Mouse (Mus musculus): Measurements from ENCODE around the gene Eef1e1. TPM values are rescaled to one million over a fixed set of nuclear protein-coding genes. Genes with fewer than 3 reads are reported as not detected.
A peak's percentile ranks its signal among the peaks of the same experiment; 100 is the strongest.
"Not testable (repeated sequence)": the region's sequence is repeated elsewhere in the genome, so short reads cannot be mapped to it uniquely, and the experiment has no call there.

Eef1e1 gene
- polyA plus RNA-seq, 1 experiment = 21.3 TPM

GRCm38 (mm10) chr13:38625492-38626228 is 33.2 kb downstream of the Eef1e1 start:
- peak in 1 of 2 experiments; percentile 38 for DNase-seq (ENCODE audit: extremely low spot score in 1 of 2, low spot score in 1 of 2)

GRCm38 (mm10) chr13:38624292-38624902 is 34.5 kb downstream of the Eef1e1 start:
- no peak for DNase-seq (ENCODE audit: extremely low spot score in 1 of 2, low spot score in 1 of 2)

- DNase-seq (ENCODE audit: extremely low spot score in 1 of 2, low spot score in 1 of 2) = no peak
These were observed 35.6 kb downstream of the Eef1e1 start for GRCm38 (mm10) chr13:38623296-38623695.

GRCm38 (mm10) chr13:38618001-38618630 is 40.7 kb downstream of the Eef1e1 start:
- not testable (repeated sequence) for DNase-seq (ENCODE audit: extremely low spot score in 1 of 2, low spot score in 1 of 2)

GRCm38 (mm10) chr13:38616887-38617286 is 42.0 kb downstream of the Eef1e1 start:
- no peak for DNase-seq (ENCODE audit: extremely low spot score in 1 of 2, low spot score in 1 of 2)

- no peak for DNase-seq (ENCODE audit: extremely low spot score in 1 of 2, low spot score in 1 of 2)
These were observed 43.2 kb downstream of the Eef1e1 start for GRCm38 (mm10) chr13:38615656-38616055.

GRCm38 (mm10) chr13:38614298-38614697 is 44.6 kb downstream of the Eef1e1 start:
- no peak for DNase-seq (ENCODE audit: extremely low spot score in 1 of 2, low spot score in 1 of 2)

GRCm38 (mm10) chr13:38613583-38613982 is 45.3 kb downstream of the Eef1e1 start:
- DNase-seq (ENCODE audit: extremely low spot score in 1 of 2, low spot score in 1 of 2) = no peak

GRCm38 (mm10) chr13:38612608-38613007 is 46.2 kb downstream of the Eef1e1 start:
- DNase-seq (ENCODE audit: extremely low spot score in 1 of 2, low spot score in 1 of 2) = no peak

- no peak for DNase-seq (ENCODE audit: extremely low spot score in 1 of 2, low spot score in 1 of 2)
These were observed 46.7 kb downstream of the Eef1e1 start for GRCm38 (mm10) chr13:38612179-38612578.

GRCm38 (mm10) chr13:38610336-38610735 is 48.5 kb downstream of the Eef1e1 start:
- DNase-seq (ENCODE audit: extremely low spot score in 1 of 2, low spot score in 1 of 2) = no peak

- no peak for DNase-seq (ENCODE audit: extremely low spot score in 1 of 2, low spot score in 1 of 2)
These were observed 51.7 kb downstream of the Eef1e1 start for GRCm38 (mm10) chr13:38607130-38607529.

- DNase-seq (ENCODE audit: extremely low spot score in 1 of 2, low spot score in 1 of 2) = no peak
These were observed 53.5 kb downstream of the Eef1e1 start for GRCm38 (mm10) chr13:38605353-38605752.

GRCm38 (mm10) chr13:38602966-38603365 is 55.9 kb downstream of the Eef1e1 start:
- DNase-seq (ENCODE audit: extremely low spot score in 1 of 2, low spot score in 1 of 2) = peak; percentile 32 to 75

GRCm38 (mm10) chr13:38602243-38602832 is 56.5 kb downstream of the Eef1e1 start:
- no peak for DNase-seq (ENCODE audit: extremely low spot score in 1 of 2, low spot score in 1 of 2)

GRCm38 (mm10) chr13:38600811-38601210 is 58.0 kb downstream of the Eef1e1 start:
- no peak for DNase-seq (ENCODE audit: extremely low spot score in 1 of 2, low spot score in 1 of 2)

- DNase-seq (ENCODE audit: extremely low spot score in 1 of 2, low spot score in 1 of 2) = peak in 1 of 2 experiments; percentile 52
These were observed 61.8 kb downstream of the Eef1e1 start for GRCm38 (mm10) chr13:38597076-38597475.

GRCm38 (mm10) chr13:38596461-38596860 is 62.4 kb downstream of the Eef1e1 start:
- no peak for DNase-seq (ENCODE audit: extremely low spot score in 1 of 2, low spot score in 1 of 2)
